Mouse (Mus musculus): ENCODE measurements around the gene Arhgef18. TPM values are rescaled to one million over a fixed set of nuclear protein-coding genes. Genes with fewer than 3 reads are reported as not detected.
A peak's percentile ranks its signal among the peaks of the same experiment; 100 is the strongest.

Gene Arhgef18
- 10 to 100 TPM in 1 of 2 experiments, 1 to 10 TPM in 1; 10.0 to 10.5 TPM for total RNA-seq (2021)
- long read RNA-seq, experiment 1, partial matches to known transcripts, result 0 of 6 reads
- long read RNA-seq, experiment 1, other reads (novel, unspliced or antisense), result 6 of 6 reads
- long read RNA-seq, experiment 2, full-length matches to known transcripts, result 1 of 4 reads
- long read RNA-seq, experiment 2, partial matches to known transcripts, result 2 of 4 reads
- long read RNA-seq, experiment 2, other reads (novel, unspliced or antisense), result 1 of 4 reads

DNA sequence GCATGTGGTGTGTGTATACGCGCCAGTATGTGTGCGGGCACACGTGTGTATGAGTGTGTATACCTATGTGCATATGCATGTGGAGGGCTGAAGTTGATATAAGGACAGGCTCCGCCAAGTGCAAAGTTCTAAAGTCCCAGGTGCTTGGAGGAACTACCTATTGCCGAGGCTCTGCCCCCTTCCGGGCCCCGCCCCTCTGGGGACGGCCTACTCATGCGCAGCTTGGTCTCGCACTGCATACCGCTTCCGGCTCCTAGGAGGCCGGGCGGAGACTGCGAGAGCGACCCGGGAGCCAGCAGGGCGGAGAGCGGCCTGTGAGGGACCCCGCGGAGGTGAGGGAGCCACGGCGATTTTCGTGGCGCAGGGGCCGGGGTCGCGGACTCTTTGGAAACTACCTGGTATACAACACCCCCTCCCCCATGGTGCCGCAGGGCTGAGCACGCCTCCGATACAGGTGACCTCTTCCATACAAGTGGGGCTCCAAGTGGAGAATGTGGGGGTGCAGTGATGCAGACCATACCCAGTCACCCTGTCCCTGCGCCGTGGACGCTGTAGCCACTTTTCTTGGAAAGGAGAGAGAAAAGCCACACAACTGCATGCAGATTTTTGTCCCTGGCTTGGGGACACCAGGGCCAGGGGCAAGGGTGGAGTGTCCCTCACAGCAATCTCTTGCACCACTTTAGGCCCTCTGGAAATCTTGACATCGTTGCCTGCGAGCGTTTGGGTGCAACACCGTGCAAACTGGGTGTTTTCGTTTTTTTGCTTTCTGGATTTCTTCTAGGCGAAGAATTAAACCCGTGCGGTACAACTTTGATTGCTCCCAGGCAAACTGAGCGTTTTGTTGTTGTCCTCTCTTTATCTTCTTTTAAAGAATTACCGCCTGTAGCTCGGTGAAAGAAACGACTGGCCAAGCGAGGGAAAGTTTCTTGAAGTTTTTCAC lies at the start of gene Arhgef18:
TSS of gene Arhgef18 (plus strand) at position 236 of the 940 bp plus-strand sequence.
- peak; percentile 89 for DNase-seq

DNA sequence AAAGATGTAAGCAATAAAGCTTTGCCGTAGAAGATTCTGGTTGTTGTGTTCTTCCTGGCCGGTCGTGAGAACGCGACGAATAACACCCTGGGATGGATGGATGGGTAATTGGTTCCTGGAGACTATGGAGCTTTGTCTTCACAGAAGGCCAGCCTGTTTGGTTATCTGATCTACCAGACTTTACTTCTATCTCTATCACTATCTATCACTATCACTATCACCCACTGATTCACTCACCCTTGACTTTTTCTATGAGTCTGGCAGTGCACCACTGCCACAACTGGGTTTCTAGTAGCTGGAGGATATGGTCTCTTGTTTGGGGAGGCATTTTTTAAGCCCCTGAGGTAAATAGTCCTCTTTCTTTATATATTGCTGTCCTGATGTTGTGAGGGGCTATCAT lies 47.5 kb upstream of the Arhgef18 start:
- no peak for DNase-seq

DNA sequence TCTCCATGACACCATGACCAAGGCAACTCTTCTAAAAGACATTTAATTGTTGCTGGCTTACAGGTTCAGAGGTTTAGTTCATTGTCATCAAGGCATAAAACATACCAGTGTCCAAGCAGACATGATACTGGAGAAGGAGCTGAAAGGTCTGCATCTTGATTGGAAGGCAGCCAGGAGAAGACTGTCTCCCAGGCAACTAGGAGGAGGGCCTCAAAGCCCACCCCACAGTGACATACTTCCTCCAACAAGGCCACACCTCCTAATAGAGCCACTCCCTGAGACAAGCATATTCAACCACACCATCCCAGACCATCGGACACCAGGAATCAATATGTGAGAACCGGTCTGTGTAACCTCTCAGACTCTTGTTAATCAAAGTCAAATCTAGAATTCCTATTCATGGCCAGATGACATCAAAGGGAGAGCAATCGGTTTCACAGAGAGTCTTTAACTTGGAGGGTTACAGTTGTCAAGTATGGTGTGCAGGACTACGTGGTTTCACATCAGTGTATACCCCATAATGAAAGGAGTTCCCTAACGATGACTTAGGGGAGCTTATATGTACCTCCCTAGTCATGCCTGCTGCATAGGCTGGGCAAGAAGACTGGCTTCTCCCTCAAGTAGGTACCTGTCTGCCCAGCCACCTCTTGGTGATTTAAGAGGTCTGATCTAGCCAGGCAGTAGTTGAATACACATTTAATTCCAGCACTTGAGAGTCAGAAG lies 46.0 kb upstream of the Arhgef18 start:
- no peak for DNase-seq

DNA sequence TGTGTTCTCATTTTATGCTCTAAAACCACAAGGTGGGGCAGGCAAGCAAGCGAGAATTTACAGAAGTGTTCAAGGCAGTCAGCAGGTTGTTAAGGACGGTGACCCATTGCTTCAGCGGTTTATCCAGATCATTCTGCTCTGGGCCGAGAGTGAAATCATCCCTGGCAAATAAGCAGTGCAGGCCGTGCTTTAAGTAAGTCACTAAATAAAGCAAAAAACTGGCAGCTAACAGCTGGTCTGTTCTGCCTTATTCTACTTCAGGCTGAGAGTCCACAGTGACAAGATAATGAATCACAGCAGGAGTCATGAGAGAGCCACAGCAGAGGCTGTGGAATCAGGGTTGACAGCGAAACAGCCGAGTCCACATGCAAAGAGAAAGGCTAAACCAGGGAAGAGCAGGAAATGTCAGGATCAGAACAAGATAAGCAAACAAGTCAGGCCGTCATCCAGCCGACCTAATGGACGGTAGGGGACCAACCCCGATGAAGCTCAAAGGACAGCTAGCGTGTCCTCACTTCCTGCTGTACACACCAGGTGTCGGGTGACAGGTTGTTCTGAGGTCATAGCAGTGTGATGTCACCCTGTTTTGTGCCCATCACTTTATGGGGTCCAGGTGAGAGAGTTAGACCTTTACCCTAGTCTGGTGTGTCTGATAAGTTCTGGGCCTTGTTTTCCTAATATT lies 44.5 kb upstream of the Arhgef18 start:
- DNase-seq, result no peak

DNA sequence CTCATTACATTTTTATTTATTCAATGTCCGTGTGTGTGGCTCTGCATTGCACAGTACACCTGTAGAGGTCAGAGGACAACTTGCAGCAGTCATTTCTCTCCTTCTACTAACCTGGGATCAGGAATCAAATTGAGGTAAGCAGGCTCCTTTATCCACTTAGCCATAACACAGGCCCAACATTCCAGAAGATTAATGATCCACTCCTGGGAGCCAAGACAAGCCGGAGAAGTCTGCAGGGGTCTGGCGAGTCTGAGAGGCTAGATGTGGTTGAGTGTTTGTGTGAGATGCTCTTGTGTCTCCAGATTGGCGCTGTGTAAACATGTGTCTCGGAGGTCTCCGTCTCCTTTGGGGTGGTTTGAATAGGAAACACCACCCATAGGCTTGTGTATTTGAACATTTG lies 42.1 kb upstream of the Arhgef18 start:
- DNase-seq, result no peak

DNA sequence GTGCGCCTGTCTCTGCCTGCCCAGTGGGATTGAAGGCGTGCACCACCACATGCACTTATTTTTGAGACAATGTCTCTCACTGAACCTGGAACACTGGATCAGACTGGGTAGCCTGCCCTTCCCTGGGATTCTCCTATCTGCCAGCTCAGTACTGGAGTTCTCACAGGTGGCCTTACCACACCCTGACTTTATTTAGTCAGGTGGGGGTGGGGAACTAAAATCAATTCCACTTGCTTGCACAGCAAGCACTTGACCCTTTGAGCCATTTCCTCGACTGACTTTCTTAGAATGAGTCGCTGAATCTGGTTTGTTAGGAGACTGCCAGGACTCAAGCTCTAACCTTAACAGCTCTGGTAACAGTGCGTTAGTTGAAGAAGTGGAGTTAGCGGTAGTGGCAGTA lies 40.1 kb upstream of the Arhgef18 start:
- DNase-seq, result no peak

DNA sequence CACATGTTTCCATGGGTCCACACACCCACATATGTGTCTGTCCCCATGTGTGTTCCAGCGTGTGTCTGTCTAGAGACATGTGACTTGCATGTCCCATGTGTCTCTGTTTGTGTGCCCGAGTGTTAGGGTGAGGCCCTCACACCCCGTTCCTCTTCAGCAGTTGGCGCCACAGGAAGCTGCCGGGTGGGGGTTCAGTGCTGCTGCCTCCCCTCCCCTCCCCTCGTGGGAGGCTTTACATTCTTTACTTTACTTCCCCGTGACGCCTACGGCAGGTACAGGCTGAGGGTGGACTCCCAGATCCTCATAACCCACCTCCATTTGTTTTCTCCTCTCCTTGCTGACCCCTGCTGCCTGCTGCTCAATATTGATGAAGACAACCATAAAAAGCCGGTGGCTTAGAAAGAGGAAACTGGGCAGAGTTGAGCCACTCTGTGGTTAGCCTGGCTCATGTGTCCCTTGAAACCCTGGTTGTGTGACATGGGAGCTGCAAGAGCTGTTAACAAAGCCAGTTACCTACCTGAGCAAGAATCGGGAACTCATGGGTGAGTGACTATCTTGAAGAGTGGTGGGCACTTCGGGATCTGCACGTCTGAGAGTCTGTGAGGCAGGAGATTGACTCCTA lies 39.5 kb upstream of the Arhgef18 start, which contains the start of gene A430078G23Rik:
TSS of gene A430078G23Rik (plus strand) at position 227 of the 622 bp plus-strand sequence.
- DNase-seq, result peak; percentile 30

DNA sequence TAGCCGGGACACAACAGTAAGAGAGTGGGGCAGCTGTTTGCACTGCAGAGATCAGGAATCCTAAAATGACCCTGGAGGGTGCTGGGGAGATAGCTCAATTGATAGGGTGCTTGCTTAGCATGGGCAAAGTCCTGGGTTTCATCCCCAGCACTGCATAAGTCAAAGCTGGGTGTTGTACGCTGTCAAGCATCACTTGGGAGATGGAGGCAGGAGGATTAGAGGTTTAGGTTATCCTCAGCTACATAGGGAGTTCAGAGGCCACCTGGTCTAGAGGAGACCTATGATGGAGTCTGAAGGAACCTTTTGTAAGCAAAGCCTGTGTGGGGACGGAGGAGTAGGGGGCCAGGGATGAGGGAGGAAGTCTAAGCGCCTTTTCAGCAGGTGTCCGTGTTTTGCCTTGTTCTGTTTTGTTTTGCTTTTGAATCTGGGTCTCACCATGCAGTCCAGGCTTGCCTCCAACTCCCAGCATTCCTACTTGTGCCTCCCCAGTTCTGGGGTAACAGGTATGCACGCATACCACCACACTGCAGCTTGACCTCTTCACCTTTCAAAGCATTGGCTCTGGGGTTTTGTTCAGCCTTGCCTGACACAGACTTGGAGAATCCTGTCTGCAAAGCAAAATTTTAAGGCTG lies 38.9 kb upstream of the Arhgef18 start:
- no peak for DNase-seq

DNA sequence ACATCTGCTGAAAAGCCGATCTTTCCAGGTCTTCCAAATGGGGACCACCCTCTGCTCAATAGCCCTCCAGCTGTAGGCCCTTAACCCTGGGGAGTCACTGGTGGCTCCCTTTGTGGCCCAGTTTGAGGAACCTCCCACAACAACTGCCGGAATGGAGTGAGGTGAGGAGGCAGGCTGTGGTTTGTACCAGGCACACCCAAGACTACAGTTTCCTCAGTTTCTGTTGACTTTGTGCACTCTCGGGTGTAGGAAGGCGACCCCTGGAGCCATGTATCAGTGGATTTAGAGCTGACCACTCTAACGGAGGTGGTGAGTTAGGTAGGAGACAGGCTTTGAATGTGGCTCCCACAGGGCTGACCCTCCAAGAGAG lies 38.4 kb upstream of the Arhgef18 start:
- no peak for DNase-seq

DNA sequence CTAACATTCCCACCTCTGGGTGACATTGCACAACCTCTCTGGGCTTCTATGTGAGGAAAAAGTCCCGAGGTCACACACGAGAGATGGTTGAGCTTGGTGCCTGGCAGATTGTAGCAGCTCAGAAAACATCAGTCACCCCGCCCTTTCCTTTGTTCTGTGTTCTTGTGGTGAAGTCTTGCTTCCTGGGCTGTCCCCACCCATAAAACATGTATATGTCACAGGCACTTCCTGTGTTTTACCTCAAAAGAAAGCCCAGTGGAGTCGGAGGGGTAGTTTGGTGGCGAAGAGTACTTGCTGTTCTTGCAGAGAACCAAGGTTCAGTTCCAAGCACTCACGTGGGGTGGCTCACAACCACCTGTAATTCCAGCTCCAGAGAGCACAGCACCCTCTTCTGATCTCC lies 37.2 kb upstream of the Arhgef18 start:
- no peak for DNase-seq

DNA sequence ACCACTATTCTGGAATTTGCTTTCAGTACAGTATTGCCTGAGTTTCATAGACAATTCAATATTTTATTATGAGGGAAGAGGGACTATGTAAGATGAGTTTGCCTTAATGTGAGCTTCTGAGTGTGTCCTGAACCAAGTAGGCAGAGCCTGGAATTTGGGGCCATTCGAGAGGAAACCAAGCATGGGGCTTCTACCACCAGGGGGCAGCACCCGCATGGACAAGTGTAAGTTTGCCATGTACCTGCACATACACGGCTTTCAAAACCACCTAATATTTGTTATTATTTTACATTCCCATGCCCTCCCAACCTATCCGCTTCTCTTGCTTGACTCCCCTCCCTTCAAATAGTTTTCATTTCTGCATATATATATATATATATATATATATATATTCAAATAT lies 34.7 kb upstream of the Arhgef18 start:
- DNase-seq, result peak; percentile 45

DNA sequence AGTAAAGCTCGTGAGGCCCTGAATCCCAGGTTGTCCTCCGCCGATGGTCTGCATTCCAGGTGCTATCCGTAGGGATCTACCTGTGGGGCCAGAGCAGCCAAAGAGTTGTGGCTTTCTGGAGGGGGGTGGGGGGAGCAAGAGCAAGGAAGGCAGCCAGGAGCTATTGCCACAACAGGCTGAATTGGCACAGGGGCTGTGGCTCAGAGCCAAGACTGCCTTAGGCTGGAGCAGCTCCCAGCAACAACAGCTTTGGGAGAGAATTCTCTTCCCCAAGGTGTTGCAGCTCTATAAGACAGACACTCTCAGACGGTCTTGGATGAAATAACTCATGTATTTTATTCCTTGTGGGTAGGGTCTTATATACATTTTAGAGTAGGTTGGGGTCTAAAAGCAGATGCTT lies 25.7 kb upstream of the Arhgef18 start:
- DNase-seq, result no peak

DNA sequence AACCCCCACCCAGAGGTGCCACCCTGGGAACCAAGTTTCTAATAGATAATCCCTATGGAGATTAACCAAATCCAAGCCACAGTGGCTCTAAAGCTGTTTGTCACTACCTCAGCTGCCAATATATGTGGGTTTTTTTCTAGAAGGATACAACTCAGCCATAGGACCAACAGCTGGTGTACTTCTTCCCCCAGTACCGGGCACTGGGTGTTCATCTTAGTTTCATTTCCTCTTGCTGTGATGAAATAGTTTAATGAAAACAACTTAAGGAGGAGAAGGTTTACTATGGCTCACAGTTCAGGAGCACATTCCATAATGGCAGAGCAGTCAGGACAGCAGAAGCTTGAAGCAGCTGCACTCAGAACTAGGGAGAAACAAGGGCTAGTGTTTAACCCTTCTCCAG lies 24.7 kb upstream of the Arhgef18 start:
- DNase-seq, result no peak

DNA sequence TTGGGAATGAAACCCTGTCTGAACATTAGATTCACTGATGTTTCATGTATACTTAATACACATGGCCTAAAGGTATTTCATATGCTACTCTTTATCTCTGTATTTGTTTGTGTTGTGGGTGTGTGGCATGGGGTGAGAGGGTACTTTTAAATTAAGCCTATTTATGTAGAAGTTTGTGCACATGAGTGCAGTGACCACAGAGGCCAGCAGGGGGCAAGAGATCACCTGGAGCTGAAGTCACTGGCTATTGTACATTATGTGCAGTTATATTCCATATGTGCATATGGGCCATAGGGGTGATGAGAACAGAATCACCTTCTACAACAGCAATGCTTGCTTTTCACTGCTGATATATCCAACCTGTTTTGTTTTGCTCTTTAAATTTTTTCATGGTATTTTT lies 17.1 kb upstream of the Arhgef18 start:
- DNase-seq, result no peak

DNA sequence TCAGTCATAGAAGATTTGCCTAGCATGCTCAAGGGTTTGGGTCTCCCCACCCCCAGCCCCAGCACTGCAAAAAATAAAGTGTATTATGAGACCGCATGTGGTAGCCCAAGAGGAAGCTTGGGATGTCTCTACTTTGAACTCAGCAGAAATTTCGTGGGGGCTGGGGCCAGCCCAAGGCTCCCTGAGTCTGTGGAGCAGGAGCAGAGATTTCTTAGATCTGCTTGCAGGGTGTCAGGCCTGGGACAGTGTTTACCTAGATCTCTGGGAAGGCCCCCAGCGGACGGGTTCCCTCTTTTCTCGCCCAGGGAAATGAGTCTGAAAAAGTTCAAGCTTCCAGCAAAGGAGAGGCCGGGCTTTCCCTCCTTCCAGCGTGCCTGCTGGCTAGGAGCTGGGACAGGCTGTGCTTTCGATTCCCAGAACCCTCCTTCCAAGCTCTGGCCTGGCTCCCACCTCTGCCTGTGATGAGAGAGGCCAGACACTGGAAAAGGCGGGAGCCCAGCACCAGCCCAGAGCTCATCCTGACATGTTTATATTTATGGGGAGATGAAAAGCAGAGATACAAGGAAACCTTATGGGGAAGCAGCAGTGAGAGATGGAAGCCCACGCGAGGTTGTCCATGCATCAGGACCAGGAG lies 16.0 kb upstream of the Arhgef18 start:
- peak; percentile 71 for DNase-seq

DNA sequence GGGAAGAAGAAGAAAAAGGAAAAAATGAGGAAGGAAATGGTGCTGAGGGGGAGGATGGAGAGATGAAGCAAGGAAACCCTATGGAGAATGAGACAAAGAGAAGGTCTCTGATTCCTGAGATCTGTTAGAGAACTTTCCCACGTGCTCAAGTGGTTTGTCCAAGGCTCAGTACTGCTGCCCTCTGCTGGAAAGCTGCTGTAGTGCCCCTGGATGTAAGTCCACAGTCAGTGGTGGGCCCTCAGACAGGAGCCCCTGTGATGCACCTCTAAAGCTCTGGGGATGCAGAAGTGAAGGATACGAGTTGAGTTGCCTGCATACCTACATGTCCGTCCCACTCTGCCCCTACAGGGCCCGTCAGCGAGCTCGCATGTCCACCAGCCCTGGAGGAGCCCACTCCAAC lies 5.5 kb upstream of the Arhgef18 start:
- peak; percentile 24 for DNase-seq

DNA sequence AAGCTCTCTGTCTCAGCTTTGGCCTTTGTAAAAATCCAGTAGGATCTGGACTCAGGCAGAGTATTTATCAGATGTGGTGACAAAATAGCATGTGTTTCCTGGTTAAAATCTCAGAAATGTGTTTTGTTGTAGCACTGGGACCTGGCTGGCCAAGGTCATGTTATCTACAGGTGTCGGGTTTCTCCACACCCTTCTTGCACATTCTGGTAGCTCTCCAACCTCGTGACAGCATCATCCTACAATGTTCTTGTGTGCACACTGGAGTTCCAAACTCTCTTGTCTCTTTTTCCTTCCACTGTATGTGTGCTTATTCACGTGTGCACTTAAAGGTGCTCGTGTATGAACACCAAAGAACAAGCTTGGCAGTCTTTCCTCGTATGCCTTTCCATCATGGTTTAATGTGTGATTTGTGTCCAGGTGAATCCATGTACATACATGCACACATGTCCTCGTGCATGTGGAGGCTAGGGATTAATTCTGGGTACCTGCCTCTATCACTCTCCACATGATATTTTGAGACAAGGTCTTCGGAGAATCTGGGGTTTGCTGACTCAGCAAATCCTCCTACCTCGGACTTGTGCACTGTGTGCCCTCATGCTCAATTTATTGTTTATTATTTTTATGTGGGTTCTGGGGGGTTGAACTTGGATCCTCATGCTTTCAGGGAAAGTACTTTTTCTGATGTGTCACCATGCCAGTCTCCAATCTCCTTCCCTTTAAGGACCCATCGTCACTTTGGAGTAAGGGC lies 4.0 kb upstream of the Arhgef18 start:
- DNase-seq, result no peak

DNA sequence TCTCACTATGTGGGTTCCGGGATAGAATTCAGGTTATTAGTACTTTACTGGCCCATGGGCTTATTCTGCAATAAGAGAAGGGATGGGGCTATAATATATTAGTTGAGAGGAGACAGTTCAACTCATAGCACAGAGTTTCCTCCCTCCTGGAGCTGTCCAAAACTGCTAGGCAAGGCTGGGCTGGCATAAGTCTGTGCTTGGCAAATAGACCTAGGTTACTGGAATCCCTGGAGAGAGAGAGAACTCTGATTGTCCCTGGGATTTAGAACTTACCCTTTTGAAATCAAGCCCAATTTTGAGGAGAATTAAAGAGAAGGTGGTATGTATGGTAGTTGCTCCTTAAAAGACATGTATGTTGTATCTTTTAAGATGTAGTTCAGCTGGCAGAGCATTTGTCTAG lies 3.3 kb upstream of the Arhgef18 start:
- DNase-seq, result no peak

DNA sequence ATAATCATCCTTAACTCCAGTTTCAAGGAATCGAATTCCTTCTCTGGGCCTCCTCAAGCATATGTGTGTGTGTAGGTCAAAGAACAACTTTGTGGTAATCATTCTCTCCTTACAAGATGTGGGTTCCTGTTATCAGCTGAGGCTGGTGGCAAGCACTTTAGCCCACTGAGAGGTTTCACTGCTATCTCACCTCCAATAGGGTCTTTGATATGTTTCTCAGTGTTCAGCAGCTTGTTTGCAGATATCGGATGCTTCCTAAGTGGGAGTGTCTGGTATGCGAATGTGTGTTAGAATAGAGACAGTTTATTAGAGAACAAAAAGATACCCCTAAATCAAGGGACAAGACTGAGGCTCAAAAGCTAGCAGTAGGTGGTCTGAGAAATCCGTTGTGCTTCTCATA lies 513 bp upstream of the Arhgef18 start:
- no peak for DNase-seq

DNA sequence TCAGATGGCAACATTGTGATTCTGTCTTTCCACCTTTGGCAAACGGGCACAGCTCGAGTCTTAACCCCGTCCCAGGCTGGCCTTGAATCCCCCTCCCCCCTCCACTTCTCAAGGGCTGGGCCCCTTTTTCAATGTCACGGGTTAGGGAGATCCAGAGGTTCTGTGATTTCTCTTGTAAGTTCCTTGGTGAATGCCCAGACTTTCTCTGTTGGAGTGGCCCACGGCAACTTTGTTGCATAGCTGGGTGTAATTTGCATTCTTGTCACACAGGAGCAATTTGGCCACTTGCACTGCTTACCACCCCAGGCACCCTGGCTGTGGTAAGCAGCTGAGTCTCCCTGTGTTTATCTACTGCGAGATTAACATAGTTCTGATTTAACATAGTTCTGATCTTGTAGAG lies 1.8 kb downstream of the Arhgef18 start:
- DNase-seq, result no peak

Measured in gastrocnemius, postnatal 25 days (tissue).